Mouse (Mus musculus) kidney, postnatal 36 days (tissue): ENCODE results near the gene F10.
"Not testable (repeated sequence)": the region's sequence is repeated elsewhere in the genome, so short reads cannot be mapped to it uniquely, and the experiment has no call there.

Experiments
- DNase-seq, 2 experiments: peaks; one replicate each; pipeline ENCODE4 v3.0.0; 2021 to 2022; ENCODE audit warnings: mixed read lengths in 2 of 2

The F10 gene

GRCm38 (mm10) chr8:13060441-13061150 lies 23.5 kb downstream of the F10 start, which contains the start of gene Proz:
Gene Proz, plus strand, starts transcription at chr8:13060914.
- DNase-seq: peak; percentile 81 to 86

- DNase-seq: no peak
Observed at GRCm38 (mm10) chr8:13063112-13063511, 26.0 kb downstream of the F10 start.

GRCm38 (mm10) chr8:13073255-13073654 lies 36.1 kb downstream of the F10 start:
- DNase-seq: no peak

GRCm38 (mm10) chr8:13075044-13075443 lies 37.9 kb downstream of the F10 start:
- no peak for DNase-seq

- DNase-seq: not testable (repeated sequence)
Observed at GRCm38 (mm10) chr8:13075579-13075978, 38.5 kb downstream of the F10 start.

GRCm38 (mm10) chr8:13077542-13077941 lies 40.4 kb downstream of the F10 start:
- no peak for DNase-seq

- DNase-seq: peak; percentile 91 to 93
Observed at GRCm38 (mm10) chr8:13104691-13105086, 67.6 kb downstream of the F10 start.

- DNase-seq: peak; percentile 96 to 99
Observed at GRCm38 (mm10) chr8:13105087-13105881, 68.2 kb downstream of the F10 start, which contains the start of the genes Pcid2 and Cul4a. Gene Pcid2, minus strand, starts transcription at chr8:13105459. Gene Cul4a, plus strand, starts transcription at chr8:13105621.

- peak; percentile 55 to 76 for DNase-seq
Observed at GRCm38 (mm10) chr8:13105908-13106551, 68.9 kb downstream of the F10 start.
